Mouse (Mus musculus): ENCODE measurements around the gene Kif1b.
A peak's percentile ranks its signal among the peaks of the same experiment; 100 is the strongest.
"Not testable (repeated sequence)": the region's sequence is repeated elsewhere in the genome, so short reads cannot be mapped to it uniquely, and the experiment has no call there.

Kif1b gene

GRCm38 (mm10) chr4:149171581-149171981 is 135.9 kb downstream of the Kif1b start:
- no peak for DNase-seq (ENCODE audit: low read depth, low spot score)

GRCm38 (mm10) chr4:149170394-149170931 is 137.0 kb downstream of the Kif1b start:
- no peak for DNase-seq (ENCODE audit: low read depth, low spot score)

DNA sequence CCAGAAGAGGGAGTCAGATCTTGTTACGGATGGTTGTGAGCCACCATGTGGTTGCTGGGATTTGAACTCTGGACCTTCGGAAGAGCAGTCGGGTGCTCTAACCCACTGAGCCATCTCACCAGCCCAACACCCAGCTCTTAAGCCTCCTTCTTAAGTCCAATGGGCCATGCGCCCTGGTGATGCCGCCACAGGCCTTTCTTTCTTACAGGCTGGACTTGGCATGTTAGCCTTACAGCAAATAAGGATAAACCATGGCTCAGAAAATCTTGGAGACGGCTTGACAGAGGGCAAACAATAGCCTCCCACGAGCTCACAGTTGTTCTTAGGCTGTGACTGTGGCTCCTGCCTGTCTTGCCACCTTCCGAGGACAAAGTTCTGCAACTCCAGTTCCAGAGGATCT is 137.6 kb downstream of the Kif1b start:
- not testable (repeated sequence) for DNase-seq (ENCODE audit: low read depth, low spot score)

DNA sequence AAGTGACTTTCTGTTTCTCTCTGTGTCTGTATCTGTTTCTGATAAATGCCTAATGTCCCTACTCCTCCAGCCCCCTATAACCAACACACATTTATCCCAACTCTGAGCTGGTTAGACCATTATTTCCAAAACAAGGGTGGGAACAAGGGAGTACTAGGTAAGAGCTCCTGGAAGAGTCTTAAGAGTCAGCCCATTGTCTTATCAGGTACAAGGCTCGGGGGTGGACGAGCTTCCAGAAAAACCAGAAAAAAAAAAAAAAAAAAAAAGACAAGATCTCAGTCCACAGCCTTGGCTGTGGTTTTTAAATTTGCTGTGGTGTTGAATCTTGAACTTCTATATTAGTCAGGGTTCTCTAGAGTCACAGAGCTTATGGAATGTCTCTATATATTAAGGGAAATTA is 139.5 kb downstream of the Kif1b start:
- no peak for DNase-seq (ENCODE audit: low read depth, low spot score)

GRCm38 (mm10) chr4:149166957-149167611 is 140.4 kb downstream of the Kif1b start:
- DNase-seq (ENCODE audit: low read depth, low spot score) = peak; percentile 65

DNA sequence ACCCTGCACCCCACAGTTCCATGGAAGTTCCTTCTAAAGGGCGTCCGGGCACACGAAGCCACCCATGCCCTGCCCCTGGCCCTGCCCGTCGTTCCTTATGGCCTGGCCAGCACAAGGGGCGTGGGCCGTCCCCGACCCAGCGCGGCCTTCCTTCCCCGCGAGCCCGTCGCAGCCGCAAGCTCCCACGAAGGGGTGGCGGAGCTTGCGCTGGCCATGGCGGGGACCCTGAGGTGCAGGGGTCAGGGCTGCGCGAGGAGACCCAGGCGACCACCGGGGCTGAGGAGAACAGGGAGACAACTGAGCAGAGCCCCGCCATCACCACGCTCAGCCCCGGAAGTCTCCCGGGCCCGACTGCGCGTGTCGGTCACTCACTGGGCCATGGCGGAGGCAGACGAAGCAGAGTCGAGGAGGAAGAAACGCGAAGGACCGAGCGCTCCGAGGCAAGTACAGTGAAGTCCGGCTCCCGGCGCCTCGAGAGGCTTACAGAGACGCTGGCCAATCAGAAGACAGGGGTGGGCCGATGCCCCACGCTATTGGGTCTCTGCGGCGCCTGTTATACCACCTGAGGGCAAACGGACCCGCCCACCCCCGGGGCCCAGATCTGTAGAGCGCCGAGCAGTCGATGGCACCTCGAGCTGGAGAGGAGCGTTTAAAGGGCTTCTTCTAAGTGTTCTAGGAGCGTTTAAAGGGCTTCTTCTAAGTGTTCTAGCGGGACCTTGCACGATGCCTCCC is 141.1 kb downstream of the Kif1b start, which contains the start of gene Pgd:
Pgd (minus strand) TSS at position 557 of the 732 bp plus-strand sequence.
- peak; percentile 96 for DNase-seq (ENCODE audit: low read depth, low spot score)

DNA sequence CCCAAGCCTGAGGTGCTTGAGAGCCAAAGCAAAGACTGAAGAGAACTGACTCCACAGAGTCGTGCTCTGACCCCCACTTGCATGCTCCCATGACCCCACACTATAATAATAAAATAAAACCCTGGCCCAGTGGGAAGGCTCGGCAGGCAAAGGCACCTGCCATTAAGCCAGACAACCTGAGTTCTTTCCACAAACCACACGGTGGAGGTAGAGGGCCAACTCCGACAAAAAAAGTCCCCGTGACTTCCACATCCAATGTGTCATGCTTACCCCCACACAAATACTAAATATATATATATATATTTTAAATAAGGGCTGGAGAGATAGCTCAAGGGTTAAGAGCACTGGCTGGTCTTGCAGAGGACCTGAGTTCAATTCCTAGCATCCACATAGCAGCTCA is 143.3 kb downstream of the Kif1b start:
- no peak for DNase-seq (ENCODE audit: low read depth, low spot score)

DNA sequence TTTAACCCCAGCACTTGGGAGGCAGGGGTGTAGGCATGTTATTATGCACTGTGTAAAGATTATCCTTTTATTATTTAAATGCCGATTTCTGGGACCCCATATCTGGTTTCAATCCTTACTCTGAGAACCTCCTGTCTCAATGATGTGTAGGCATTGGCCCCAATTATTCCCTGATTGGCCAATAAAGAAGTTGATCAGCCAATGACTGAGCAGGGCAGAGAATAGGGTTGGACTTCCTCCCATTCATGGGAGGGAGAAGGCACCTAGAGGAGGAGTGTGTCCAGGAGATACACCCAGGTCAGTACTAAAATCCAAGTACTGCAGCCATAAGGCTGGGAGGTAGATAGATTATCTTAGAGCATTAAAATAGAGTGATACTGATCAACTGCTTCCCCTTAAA is 144.3 kb downstream of the Kif1b start:
- DNase-seq (ENCODE audit: low read depth, low spot score) = no peak

DNA sequence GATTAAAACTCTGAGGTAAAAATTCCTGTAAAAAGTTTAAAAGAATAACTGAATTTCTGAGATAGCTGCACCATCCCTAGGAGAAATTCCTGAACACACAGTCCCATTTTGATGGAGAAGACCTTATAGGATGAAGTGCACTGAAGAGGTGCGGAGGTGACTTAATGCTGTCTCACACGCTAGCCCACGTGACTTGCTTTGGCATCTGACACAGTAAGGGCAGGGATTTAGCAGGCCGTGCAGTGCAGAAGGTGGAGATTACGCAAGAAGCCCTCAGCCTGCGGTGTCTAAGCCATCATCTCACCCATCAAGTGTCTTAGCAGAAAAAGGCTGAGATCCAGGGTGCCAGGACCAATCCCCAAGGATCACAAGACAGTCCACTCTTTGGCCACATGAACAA is 146.3 kb downstream of the Kif1b start:
- DNase-seq (ENCODE audit: low read depth, low spot score) = no peak

GRCm38 (mm10) chr4:149159891-149160290 is 147.6 kb downstream of the Kif1b start:
- DNase-seq (ENCODE audit: low read depth, low spot score) = no peak

DNA sequence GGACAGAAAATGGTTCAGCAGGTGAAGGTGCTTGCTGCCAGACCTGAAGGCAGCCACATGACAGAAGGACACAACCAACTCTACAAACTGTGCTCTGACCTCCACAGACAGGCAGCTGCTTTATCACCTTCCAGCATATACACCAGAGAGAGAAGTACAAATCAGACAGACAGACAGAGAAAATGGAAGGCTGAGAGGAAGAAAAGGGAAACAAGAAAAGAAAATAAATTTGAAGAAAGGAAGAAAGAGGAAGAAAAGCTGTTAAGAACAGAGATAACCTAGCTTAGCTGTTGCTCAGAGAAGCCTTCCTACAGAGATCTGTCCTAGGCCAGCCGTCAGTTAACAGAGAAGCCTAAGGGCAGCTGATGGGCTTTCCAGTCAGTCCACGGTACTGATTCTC is 148.3 kb downstream of the Kif1b start:
- no peak for DNase-seq (ENCODE audit: low read depth, low spot score)

DNA sequence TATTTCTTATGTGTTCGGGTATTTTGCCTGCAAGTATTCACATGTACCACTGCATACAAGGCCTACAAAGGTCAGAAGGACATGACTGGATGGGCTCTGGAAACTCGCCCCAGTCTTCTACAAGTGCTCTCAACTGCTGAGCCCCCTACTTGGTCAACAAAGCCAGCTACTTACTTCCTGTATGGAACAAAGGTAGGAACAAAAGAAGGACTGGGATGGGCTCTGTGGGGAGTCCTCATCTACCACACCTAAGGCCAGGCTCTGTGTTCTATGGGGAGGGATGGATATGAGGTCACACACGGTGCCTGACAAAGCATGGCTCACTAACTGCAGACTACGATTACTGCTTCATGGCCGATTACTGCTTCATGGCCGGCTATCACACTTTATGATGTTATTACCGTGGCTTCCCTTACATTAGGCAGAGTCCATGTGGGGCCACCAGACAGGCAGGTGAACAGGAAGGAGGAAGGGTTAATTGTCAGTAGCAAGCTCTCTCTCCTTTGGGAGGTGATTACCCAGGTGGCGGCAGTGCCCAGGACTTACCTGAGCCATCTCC is 150.0 kb downstream of the Kif1b start:
- no peak for DNase-seq (ENCODE audit: low read depth, low spot score)

DNA sequence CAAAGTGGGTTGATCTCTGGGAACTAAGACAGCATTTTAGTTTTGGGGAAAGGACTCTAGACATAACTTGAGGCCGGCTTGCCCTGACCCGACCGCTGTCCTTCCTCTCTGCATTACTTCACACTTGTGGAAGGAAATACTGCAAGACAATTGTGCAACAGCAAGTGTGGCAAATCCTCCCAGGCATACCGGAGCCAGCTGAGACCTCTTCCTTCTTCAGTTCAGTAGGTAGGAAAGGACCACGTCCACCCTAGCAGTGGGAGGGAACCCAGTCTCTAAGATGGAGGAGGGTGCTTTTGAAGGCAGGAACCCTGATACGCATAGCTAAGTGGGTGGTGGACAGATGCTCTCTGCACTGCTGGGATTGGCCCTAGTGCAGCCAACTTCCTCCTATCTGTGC is 151.8 kb downstream of the Kif1b start:
- DNase-seq (ENCODE audit: low read depth, low spot score) = no peak

GRCm38 (mm10) chr4:149154859-149155258 is 152.6 kb downstream of the Kif1b start:
- DNase-seq (ENCODE audit: low read depth, low spot score) = no peak

DNA sequence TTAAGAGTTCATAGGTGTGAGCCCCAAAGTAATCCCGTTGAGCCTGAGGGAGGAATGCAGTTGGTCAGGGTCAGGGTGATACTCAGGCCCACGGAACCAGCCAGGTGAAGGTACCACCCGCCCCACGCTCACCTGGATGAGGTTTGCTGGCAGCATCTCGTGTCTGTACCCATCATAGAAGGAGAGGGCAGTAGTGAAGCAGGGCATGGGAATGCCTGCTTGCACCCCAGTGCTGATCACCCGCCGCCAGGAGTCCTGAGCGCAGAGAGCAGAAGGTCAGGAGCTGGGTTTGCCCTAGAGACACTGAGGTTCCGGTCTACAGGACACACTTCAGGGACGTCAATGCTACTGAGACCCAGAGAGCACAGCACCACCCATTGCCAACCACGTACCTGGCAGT is 156.8 kb downstream of the Kif1b start:
- no peak for DNase-seq (ENCODE audit: low read depth, low spot score)

- no peak for DNase-seq (ENCODE audit: low read depth, low spot score)
Measured at GRCm38 (mm10) chr4:149150256-149150655, 157.2 kb downstream of the Kif1b start.

DNA sequence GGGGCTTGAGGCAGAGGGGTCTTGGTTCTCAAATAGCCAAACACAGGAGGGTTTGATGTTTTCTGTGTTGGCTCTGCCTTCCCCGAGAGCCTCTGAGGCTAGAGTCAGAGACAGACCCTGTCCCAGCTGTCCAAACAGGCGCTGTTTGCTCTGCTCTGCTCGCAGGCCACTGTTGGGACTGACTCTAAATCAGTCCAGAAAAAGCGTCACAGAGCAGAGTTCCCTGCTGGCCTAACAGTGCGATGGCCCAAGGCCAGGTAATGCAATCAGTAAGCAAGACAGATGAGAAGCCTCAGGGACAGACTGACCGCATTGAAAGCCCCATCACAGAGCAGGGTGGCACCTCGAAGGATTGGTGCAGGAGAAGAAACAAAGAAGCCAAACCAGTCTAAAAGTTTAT is 157.9 kb downstream of the Kif1b start:
- DNase-seq (ENCODE audit: low read depth, low spot score) = no peak

DNA sequence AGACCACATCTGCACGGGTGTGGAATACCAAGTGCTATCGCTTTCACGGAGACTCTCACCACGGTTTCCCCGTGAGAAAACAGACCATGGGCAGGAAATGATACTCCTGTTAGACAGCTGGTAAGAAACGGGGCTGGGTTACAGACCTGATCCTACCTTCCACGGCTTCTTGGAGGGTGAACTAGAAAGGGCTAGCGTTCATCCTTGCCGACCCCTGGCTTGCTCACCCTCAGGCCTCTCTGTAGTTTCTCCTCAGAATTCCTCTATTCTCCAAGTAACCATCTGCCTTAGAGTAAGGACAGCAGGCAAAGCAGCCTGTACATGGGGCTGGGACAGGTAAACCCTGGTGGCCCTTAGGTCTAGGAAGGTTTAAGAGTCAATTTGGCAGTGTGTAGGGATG is 158.3 kb downstream of the Kif1b start:
- no peak for DNase-seq (ENCODE audit: low read depth, low spot score)

DNA sequence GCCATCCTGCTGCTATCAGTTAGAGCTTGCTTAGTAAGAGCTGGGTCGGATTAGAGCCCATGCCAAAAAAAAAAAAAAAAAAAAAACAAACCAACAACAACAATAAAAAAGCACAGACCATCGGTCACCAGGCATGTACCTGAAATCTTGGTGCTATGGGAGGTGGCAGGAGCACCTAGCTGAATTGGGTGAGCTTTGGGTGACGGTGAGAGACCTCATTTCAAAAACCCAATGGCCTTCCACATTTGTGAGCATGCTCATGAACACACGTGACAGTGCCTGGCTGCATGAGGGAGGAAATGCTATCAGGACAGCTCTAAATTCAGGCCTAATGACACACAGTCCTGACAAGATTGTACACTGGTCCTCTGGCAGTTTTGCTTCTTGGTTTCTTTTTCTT is 159.4 kb downstream of the Kif1b start:
- DNase-seq (ENCODE audit: low read depth, low spot score) = no peak

- DNase-seq (ENCODE audit: low read depth, low spot score) = peak; percentile 34
Measured at GRCm38 (mm10) chr4:149147528-149147927, 160.0 kb downstream of the Kif1b start.

- no peak for DNase-seq (ENCODE audit: low read depth, low spot score)
Measured at GRCm38 (mm10) chr4:149145151-149145550, 162.3 kb downstream of the Kif1b start.

DNA sequence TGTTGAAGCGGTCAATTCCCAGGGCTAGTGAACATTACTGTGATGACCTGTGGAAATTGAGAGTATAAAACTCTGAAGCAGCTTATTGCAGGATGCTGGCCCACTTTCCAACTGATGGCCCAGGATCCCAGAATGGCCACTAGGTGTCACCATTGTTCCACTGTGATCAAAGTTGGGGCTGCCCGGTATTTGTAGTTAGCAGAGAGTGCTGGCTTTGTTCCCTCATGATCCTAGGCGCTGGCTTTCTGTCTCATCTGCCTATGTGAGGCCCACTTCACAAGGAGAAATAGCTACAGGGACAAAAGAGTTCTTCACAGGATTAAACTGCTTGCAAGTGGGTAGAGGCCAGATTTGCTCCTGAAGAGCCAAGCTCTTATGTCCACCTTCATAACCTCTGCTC is 163.0 kb downstream of the Kif1b start:
- DNase-seq (ENCODE audit: low read depth, low spot score) = peak; percentile 90

- DNase-seq (ENCODE audit: low read depth, low spot score) = no peak
Measured at GRCm38 (mm10) chr4:149143594-149143993, 163.9 kb downstream of the Kif1b start.

Data from CD4-positive, CD25-positive, alpha-beta regulatory T cell, adult 2 months (primary cell).